Mouse (Mus musculus) MEL (cell line): ENCODE data around the gene Ccdc97. TPM values are rescaled to one million over a fixed set of nuclear protein-coding genes. Genes with fewer than 3 reads are reported as not detected.

Experiments used
- DNase-seq: peaks from one replicate; pipeline ENCODE4 v3.0.0; 2011; ENCODE audit warnings: low read depth, low spot score
- H3K27ac ChIP-seq: 2 replicates; pipeline ENCODE4 v1.5.1; 2012; ENCODE audit warnings: low read depth, mild to moderate bottlenecking, control low read depth, low read length, moderate library complexity; ENCODE audit not compliant: control insufficient read depth
- H3K27me3 ChIP-seq, 2 experiments: fragments of 150-350 bp in 1 of 2; sonication (generic) in 1 of 2; 2 replicates each; pipeline ENCODE4 v1.6.1; 2012; ENCODE audit warnings: low read length in 2 of 2, mild to moderate bottlenecking in 2 of 2, improper control_type of control experiment in 1 of 2, moderate library complexity in 1 of 2; ENCODE audit not compliant: insufficient read depth in 2 of 2, control insufficient read depth in 1 of 2
- H3K36me3 ChIP-seq, 2 experiments: 2 replicates each; pipeline ENCODE4 v1.6.1; 2012 to 2014; ENCODE audit warnings: low read length in 2 of 2, improper control_type of control experiment in 1 of 2, inconsistent platforms in 1 of 2, mild to moderate bottlenecking in 1 of 2; ENCODE audit not compliant: insufficient read depth in 2 of 2, control insufficient read depth in 1 of 2
- H3K4me1 ChIP-seq, 2 experiments: fragments of 150-350 bp in 1 of 2; sonication (generic) in 1 of 2; 2 replicates each; pipeline ENCODE4 v1.6.1; 2012; ENCODE audit warnings: low read length in 2 of 2, improper control_type of control experiment in 1 of 2, mild to moderate bottlenecking in 1 of 2; ENCODE audit not compliant: insufficient read depth in 2 of 2, control insufficient read depth in 1 of 2
- H3K4me3 ChIP-seq, 2 experiments: fragments of 150-350 bp in 1 of 2; sonication (generic) in 1 of 2; 2 replicates each; pipeline ENCODE4 v1.5.1; 2012; ENCODE audit warnings: low read depth in 2 of 2, low read length in 2 of 2, mild to moderate bottlenecking in 2 of 2, moderate library complexity in 2 of 2, control low read depth in 1 of 2, improper control_type of control experiment in 1 of 2; ENCODE audit not compliant: control insufficient read depth in 1 of 2, insufficient read depth in 1 of 2
- H3K79me2 ChIP-seq: 2 replicates; pipeline ENCODE4 v1.6.1; 2012; ENCODE audit warnings: mild to moderate bottlenecking, low read length, moderate library complexity; ENCODE audit not compliant: control insufficient read depth, poor library complexity, insufficient read depth
- H3K9ac ChIP-seq: 2 replicates; pipeline ENCODE4 v1.6.1; 2012; ENCODE audit warnings: low read depth, mild to moderate bottlenecking, control low read depth, low read length, moderate library complexity; ENCODE audit not compliant: control insufficient read depth, poor library complexity, severe bottlenecking
- H3K9me3 ChIP-seq: fragments of 150-350 bp; sonication (generic); replicated peaks from 2 replicates; pipeline ENCODE4 v1.6.1; 2012; ENCODE audit warnings: mild to moderate bottlenecking, low read length, improper control_type of control experiment, moderate library complexity; ENCODE audit not compliant: insufficient read depth
- BHLHE40 ChIP-seq: IDR thresholded peaks from 2 replicates; pipeline ENCODE4 v1.6.1; 2012; ENCODE audit warnings: low read depth, mild to moderate bottlenecking, inconsistent platforms, low read length, improper control_type of control experiment, borderline replicate concordance
- CHD1 ChIP-seq: IDR thresholded peaks from 2 replicates; pipeline ENCODE4 v1.6.1; 2012; ENCODE audit warnings: low read depth, mild to moderate bottlenecking, inconsistent platforms, low read length, improper control_type of control experiment
- CHD2 ChIP-seq: IDR thresholded peaks from 2 replicates; pipeline ENCODE4 v1.6.1; 2011; ENCODE audit warnings: low read length, improper control_type of control experiment
- E2F4 ChIP-seq: IDR thresholded peaks from 2 replicates; pipeline ENCODE4 v1.6.1; 2011; ENCODE audit warnings: low read depth, low read length, improper control_type of control experiment, borderline replicate concordance
- ETS1 ChIP-seq: IDR thresholded peaks from 2 replicates; pipeline ENCODE4 v1.6.1; 2012; ENCODE audit warnings: low read depth, mild to moderate bottlenecking, inconsistent platforms, low read length, improper control_type of control experiment, moderate library complexity
- GATA1 ChIP-seq: IDR thresholded peaks from 2 replicates; pipeline ENCODE4 v1.6.1; 2011; ENCODE audit warnings: low read depth, low read length, improper control_type of control experiment
- JUND ChIP-seq: IDR thresholded peaks from 2 replicates; pipeline ENCODE4 v1.6.1; 2011; ENCODE audit warnings: low read depth, mild to moderate bottlenecking, improper control_type of control experiment, low read length
- KAT2A ChIP-seq: conservative IDR thresholded peaks from 2 replicates; pipeline ENCODE4 v1.6.1; 2012; ENCODE audit warnings: low read depth, low read length, improper control_type of control experiment, inconsistent platforms
- NELFE ChIP-seq: IDR thresholded peaks from 2 replicates; pipeline ENCODE4 v1.6.1; 2011; ENCODE audit warnings: low read depth, low read length, improper control_type of control experiment
- POLR2A ChIP-seq, 2 experiments: IDR thresholded peaks; 2 replicates each; pipeline ENCODE4 v1.6.1; 2011 to 2012; ENCODE audit warnings: low read length in 2 of 2, mild to moderate bottlenecking in 2 of 2, control low read depth in 1 of 2, improper control_type of control experiment in 1 of 2, low read depth in 1 of 2, moderate library complexity in 1 of 2; ENCODE audit not compliant: control insufficient read depth in 1 of 2, insufficient read depth in 1 of 2, poor library complexity in 1 of 2
- SIN3A ChIP-seq: IDR thresholded peaks from 2 replicates; pipeline ENCODE4 v1.6.1; 2012; ENCODE audit warnings: low read length, improper control_type of control experiment, inconsistent platforms
- TAL1 ChIP-seq: IDR thresholded peaks from 2 replicates; pipeline ENCODE4 v1.6.1; 2012; ENCODE audit warnings: mild to moderate bottlenecking, inconsistent platforms, low read length, moderate library complexity, mixed read lengths
- TBP ChIP-seq: IDR thresholded peaks from 2 replicates; pipeline ENCODE4 v1.8.0; 2011; ENCODE audit warnings: low read depth, low read length, improper control_type of control experiment
- USF1 ChIP-seq: IDR thresholded peaks from 2 replicates; pipeline ENCODE4 v1.6.1; 2014; ENCODE audit warnings: low read depth, mild to moderate bottlenecking, inconsistent platforms, low read length, improper control_type of control experiment, moderate library complexity
- ZNF384 ChIP-seq: IDR thresholded peaks from 2 replicates; pipeline ENCODE4 v1.6.1; 2012; ENCODE audit warnings: low read depth, mild to moderate bottlenecking, inconsistent platforms, low read length, improper control_type of control experiment
- polyA plus RNA-seq, 2 experiments: library from polyadenylated mRNA; stranded (reverse) in 1 of 2; unstranded in 1 of 2; fragments of >175 nt in 1 of 2; fragments of >200 nt in 1 of 2; gene quantifications; 2 replicates each; pipeline versions ENCODE4 v1.2.1 to v1.2.4; 2012; ENCODE audit warnings: low replicate concordance in 2 of 2, low read depth in 1 of 2; ENCODE audit not compliant: insufficient read length in 2 of 2, insufficient read depth in 1 of 2, missing spikeins in 1 of 2
- total RNA-seq: library from RNA; depleted of rRNA; stranded (reverse); fragments of 300-350 nt; gene quantifications from 2 replicates; pipeline ENCODE4 v1.2.3, GENCODE M21; 2012

The Ccdc97 gene
- total and polyA plus RNA-seq, 3 experiments: 8.4 to 39.7 TPM; not detected in 1

DNA sequence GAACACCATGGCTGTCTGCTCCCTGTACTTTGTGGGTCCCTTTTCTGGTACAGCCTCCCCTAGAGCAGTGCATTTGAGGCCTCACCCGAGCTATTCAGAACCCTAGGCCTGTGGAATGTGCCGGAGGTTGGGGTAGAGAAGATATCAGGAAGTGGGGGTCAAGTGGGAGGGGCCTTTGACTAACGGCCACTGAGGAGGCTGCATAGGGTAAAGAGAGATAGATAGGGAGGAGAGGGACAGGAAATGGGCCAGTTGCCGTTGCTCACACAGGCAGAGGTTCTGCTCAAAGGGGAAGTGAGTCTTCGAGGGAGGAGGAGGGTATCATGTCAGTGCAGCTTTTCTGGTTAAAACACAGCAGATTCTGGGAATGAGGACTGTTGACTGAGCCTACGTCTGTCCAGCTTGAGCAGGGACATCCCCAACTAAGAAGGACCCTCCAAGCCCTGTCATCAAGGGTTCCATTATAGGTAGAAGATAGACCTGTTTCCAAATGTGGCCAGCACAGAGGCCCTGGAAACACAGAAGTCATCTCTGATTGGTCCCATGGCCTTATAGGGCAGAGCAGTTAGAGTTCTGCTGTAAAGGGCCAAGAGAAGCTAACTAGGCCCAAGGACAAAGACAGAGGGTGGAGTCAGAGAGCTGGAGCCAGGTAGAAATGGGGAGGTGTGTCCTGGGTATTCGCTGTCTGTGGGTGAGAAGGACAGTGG lies 35.3 kb downstream of the Ccdc97 start (continued):
- no peak for TF ChIP-seq NELFE
- TF ChIP-seq TAL1: peak; percentile 70
- TF ChIP-seq BHLHE40: no peak
- TF ChIP-seq ETS1: no peak
- TF ChIP-seq CHD2: no peak
- no peak for TF ChIP-seq USF1

- H3K27me3 ChIP-seq: no peaks in the 10 kb centered on the region
- H3K4me3 ChIP-seq: peak overlapping the region; percentile 43 to 46
- peaks cover 17 to 68% of the 10 kb centered on the region in 2 experiments for H3K4me1 ChIP-seq
- H3K27ac ChIP-seq: peak overlapping the region; percentile 99
- H3K36me3 ChIP-seq: peaks cover 0 to 60% of the 10 kb centered on the region in 2 experiments; a peak in 2 of 4 replicates
- DNase-seq: peak; percentile 68
- no peaks in the 10 kb centered on the region for H3K9me3 ChIP-seq
- peaks cover 35% of the 10 kb centered on the region for H3K79me2 ChIP-seq
- H3K9ac ChIP-seq: peak overlapping the region; percentile 81
- TF ChIP-seq BHLHE40: no peak
- no peak for TF ChIP-seq JUND
- no peak for TF ChIP-seq ZNF384
- no peak for TF ChIP-seq CHD1
- 0 out of 4 replicates have a peak, but pooled peaks of 1 of the 2 experiments have one; percentile 43 for TF ChIP-seq POLR2A (IDR thresholded peaks at IDR 0.05; ENCODE audit: control insufficient read depth in 1 of 2, insufficient read depth in 1 of 2, low read depth in 1 of 2, low read length in 2 of 2, poor library complexity in 1 of 2)
- no peak for TF ChIP-seq E2F4
- no peak for TF ChIP-seq TAL1
Measured at GRCm38 (mm10) chr7:25681341-25682231, 37.3 kb downstream of the Ccdc97 start.

DNA sequence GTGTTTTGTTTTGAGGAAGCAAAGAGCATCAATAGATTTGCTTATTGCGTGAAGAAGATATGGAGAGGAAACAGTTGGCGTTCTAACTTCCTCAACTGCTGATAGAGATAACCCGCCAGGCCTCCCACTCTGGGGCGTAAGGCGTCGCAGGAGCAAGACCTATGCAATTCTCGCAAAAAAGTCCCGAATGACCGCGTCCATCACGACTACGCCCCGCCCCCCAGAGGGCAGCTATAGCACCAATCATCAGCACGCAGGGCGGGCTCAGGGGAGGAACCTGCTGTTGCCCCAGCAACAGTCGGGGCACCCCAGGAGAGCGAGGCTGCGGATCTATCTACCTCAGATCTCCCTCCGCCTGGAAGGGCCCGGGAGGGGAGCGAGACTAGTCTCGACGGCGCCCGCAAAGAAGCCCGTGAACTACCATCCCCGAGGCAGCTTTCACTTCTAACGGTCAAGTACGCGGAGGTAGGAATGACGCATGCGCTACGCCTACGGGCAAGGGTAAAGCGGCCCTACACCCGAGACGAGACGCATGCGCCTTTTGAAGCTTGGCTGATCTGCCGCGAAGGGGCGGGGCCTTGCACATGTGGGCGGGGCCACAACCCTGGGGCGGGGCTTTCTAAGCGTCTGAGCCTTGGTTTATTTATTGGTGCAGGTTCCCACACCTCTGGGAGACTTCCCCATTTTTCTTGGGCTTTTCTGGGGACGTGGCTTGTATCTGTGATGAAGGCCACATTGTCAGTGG lies 38.2 kb downstream of the Ccdc97 start, which contains the start of gene B9d2:
B9d2 (plus strand) TSS at position 267 of the 745 bp plus-strand sequence.
- Histone ChIP-seq H3K27me3 (no peaks in the 10 kb centered on the region), H3K9me3 (no peaks in the 10 kb centered on the region), H3K4me3 (peak within 1 kb of the TSS; percentile 61 to 78), H3K27ac (peak within 1 kb of the TSS; percentile 99), H3K4me1 (peaks cover 17 to 59% of the 10 kb centered on the region in 2 experiments), H3K9ac (peak within 1 kb of the TSS; percentile 87), H3K36me3 (peaks cover 0 to 52% of the 10 kb centered on the region in 2 experiments; a peak in 2 of 4 replicates), H3K79me2 (peaks cover 27% of the 10 kb centered on the region)
- DNase-seq: peak; percentile 99
- TF ChIP-seq POLR2A (IDR thresholded peaks at IDR 0.05; ENCODE audit: control insufficient read depth in 1 of 2, insufficient read depth in 1 of 2, low read depth in 1 of 2, low read length in 2 of 2, poor library complexity in 1 of 2): peak; percentile 82 to 85
- no peak for TF ChIP-seq KAT2A
- no peak for TF ChIP-seq SIN3A
- TF ChIP-seq TBP: peak; percentile 81
- peak; percentile 97 for TF ChIP-seq GATA1
- peak; percentile 94 for TF ChIP-seq TAL1
